Mouse (Mus musculus) hindbrain, postnatal 0 days (tissue): Measurements from ENCODE around the gene Ppp1r1b. TPM values are rescaled to one million over a fixed set of nuclear protein-coding genes. Genes with fewer than 3 reads are reported as not detected.

Source experiments
- ATAC-seq: fragments of 200-750 bp; cut with Nextera tagmentation; 2 replicates; pipeline ENCODE4 v1.8.0; 2017; ENCODE audit warnings: mild to moderate bottlenecking, moderate TSS enrichment, moderate library complexity
- DNase-seq: peaks from one replicate; pipeline ENCODE4 v3.0.0-alpha.2; 2015; ENCODE audit warnings: low spot score
- H3K27ac ChIP-seq: fragments of 300-500 bp; sonication (generic); 2 replicates; pipeline ENCODE4 v1.5.1; 2014; ENCODE audit warnings: mild to moderate bottlenecking
- H3K27me3 ChIP-seq: fragments of 300-500 bp; sonication (generic); 2 replicates; pipeline ENCODE4 v1.6.1; 2014; ENCODE audit warnings: low read length, mixed read lengths; ENCODE audit not compliant: insufficient read depth
- H3K36me3 ChIP-seq: fragments of 300-500 bp; sonication (generic); 2 replicates; pipeline ENCODE4 v1.6.1; 2014; ENCODE audit warnings: low read length, mixed read lengths; ENCODE audit not compliant: insufficient read depth
- H3K4me1 ChIP-seq: fragments of 300-500 bp; sonication (generic); 2 replicates; pipeline ENCODE4 v1.6.1; 2014; ENCODE audit warnings: antibody characterized with exemption, low read length, mixed read lengths; ENCODE audit not compliant: insufficient read depth
- H3K4me2 ChIP-seq: fragments of 300-500 bp; sonication (generic); 2 replicates; pipeline ENCODE4 v1.6.1; 2014; ENCODE audit warnings: low read depth, mild to moderate bottlenecking, low read length, moderate library complexity, mixed read lengths
- H3K4me3 ChIP-seq: fragments of 300-500 bp; sonication (generic); 2 replicates; pipeline ENCODE4 v1.5.1; 2014; ENCODE audit warnings: low read length
- H3K9ac ChIP-seq: fragments of 300-500 bp; sonication (generic); replicated peaks from 2 replicates; pipeline ENCODE4 v1.6.1; 2014; ENCODE audit warnings: mild to moderate bottlenecking, low read length, moderate library complexity, mixed read lengths
- H3K9me3 ChIP-seq: fragments of 300-500 bp; sonication (generic); 2 replicates; pipeline ENCODE4 v1.6.1; 2016; ENCODE audit warnings: low read length, mixed read lengths
- CTCF ChIP-seq: IDR thresholded peaks from 2 replicates; pipeline ENCODE4 v1.5.1; 2016; ENCODE audit warnings: antibody characterized with exemption, control low read depth, low read depth
- WGBS: fragments of 180-500 bp; shearing (Covaris S2); extraction: QIAGEN DNeasy Blood & Tissue Kit; methylation state at CpG from one replicate; pipeline ENCODE4 v1.1.7; 2014; 5-methylcytosine and 5-hydroxymethylcytosine counted together
- polyA plus RNA-seq: library from polyadenylated mRNA; unstranded; fragments of >200 nt; fragmentation: Nextera tagmentation; extraction: Ambion mirVana; gene quantifications from 2 replicates; pipeline ENCODE4 v1.2.1, GENCODE M21; 2015
- total RNA-seq: library from RNA; depleted of rRNA; stranded (reverse); fragments of >200 nt; gene quantifications from 2 replicates; pipeline ENCODE4 v1.2.3, GENCODE M21; 2014; rRNA removed

Gene Ppp1r1b
- total and polyA plus RNA-seq, 2 experiments from 2014 or later = 3.5 to 18.0 TPM

DNA sequence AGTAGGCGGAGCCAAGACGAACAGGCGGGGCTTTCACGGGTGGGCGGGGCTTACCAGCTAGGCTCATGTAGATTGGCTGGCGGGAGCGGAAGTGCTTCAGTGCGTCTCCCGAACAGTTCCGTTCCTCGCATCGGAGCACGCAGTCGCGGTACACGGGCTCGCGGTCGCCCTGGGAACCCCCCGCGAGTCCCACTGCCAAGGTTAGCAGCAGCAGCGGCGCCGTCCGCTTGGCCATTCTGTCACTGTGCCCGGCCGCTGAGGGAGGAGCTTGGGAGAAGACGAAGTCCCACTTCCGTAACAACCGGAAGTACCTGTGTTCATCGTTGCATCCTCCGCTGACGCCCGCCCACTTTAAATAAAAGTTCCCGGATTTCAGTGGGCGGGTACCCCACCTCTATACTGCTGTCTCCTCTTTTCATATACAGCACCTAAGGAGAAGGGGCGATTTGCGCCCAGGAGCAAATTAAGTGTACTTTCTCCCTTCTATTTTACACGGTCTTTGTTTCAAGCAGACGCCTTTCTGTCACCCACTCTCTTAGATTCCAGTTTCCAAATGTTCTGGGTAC is 52.0 kb downstream of the Ppp1r1b start, which contains the start of gene Pgap3:
Gene Pgap3 (minus strand): TSS at position 330 of the 566 bp plus-strand sequence.
- Histone ChIP-seq H3K4me3 (peak within 1 kb of the TSS; percentile 54), H3K4me1 (peaks cover 10% of the 10 kb centered on the region), H3K27me3 (no peaks in the 10 kb centered on the region; the same call in 1 of the 2 replicates), H3K36me3 (no peaks in the 10 kb centered on the region), H3K4me2 (peak within 1 kb of the TSS; percentile 83), H3K9me3 (no peaks in the 10 kb centered on the region), H3K27ac (peak within 1 kb of the TSS; percentile 95), H3K9ac (peak within 1 kb of the TSS; percentile 70)
- ATAC-seq (peak; percentile 96), DNase-seq (peak; percentile 95)
- WGBS = under 1% methylated on average over 40 of the region's 40 CpGs
- no peak for TF ChIP-seq CTCF

DNA sequence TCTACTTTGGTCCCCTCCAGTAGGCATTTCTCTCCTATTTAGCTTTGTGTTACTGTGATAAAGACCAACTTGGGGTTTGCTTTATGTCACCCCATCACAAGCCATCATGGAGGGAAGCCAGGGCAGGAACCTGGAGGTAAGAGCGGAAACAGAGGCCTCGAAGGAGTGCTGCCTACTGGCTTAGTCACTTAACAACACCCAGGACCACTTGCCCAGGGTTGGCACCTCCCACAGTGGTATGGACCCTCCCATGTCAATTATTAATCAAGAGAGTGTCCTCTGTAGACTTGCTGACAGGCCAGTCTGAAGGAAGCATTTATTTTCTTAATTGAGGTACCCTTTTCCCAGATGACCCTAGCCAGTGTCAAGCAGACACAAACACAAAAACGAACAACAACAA is 52.6 kb downstream of the Ppp1r1b start:
- Histone ChIP-seq H3K36me3 (no peaks in the 10 kb centered on the region), H3K9me3 (no peaks in the 10 kb centered on the region), H3K27ac (peak overlapping the region; percentile 95), H3K9ac (peak overlapping the region; percentile 70), H3K4me1 (peaks cover 10% of the 10 kb centered on the region), H3K4me3 (peak overlapping the region; percentile 54), H3K27me3 (no peaks in the 10 kb centered on the region; the same call in 1 of the 2 replicates), H3K4me2 (peak overlapping the region; percentile 83)
- TF ChIP-seq CTCF = no peak
- 56% methylated on average over 3 of the region's 3 CpGs for WGBS
- ATAC-seq (no peak), DNase-seq (no peak)

DNA sequence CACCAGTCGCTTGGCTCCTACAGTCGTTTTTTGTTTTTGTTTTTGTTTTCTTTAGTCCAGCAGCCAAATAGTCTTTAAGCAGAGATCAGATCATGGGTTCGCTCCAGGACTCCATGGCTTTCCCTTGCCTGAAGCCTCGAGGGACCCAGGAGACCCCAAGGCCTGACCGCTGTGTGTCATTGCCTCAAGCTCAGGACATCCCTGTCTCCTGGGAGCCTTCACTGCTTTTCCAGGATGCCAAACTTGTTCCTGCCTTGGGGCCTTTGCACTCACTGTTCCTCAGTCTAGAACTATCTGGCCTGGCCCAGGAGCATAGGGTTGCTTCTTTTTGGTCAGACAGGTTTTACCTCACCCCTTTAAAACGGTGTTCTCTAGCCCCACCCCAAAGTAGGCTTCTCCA is 58.4 kb downstream of the Ppp1r1b start:
- no peak overlapping the region for H3K4me2 ChIP-seq
- TF ChIP-seq CTCF = no peak
- no peaks in the 10 kb centered on the region for H3K4me1 ChIP-seq
- no peak overlapping the region for H3K4me3 ChIP-seq
- 72% methylated on average over 6 of the region's 6 CpGs for WGBS
- H3K27ac ChIP-seq = no peak overlapping the region
- H3K9ac ChIP-seq = no peak overlapping the region
- DNase-seq (no peak), ATAC-seq (no peak)
- no peaks in the 10 kb centered on the region; the same call in 1 of the 2 replicates for H3K27me3 ChIP-seq
- no peaks in the 10 kb centered on the region for H3K9me3 ChIP-seq
- H3K36me3 ChIP-seq = no peaks in the 10 kb centered on the region

Other genes starting within 250 kb of the Ppp1r1b start
- gene Fbxl20, start 198.0 kb upstream of the Ppp1r1b start, total RNA-seq = 15.7 and 20.9 TPM in 2 replicates
- gene Fbxl20, start 198.0 kb upstream of the Ppp1r1b start, polyA plus RNA-seq = 11.9 and 13.0 TPM in 2 replicates
- gene Med1, start 155.1 kb upstream of the Ppp1r1b start, total RNA-seq = 32.7 and 39.5 TPM in 2 replicates
- 48.9 and 49.0 TPM in 2 replicates for gene Med1, start 155.1 kb upstream of the Ppp1r1b start, polyA plus RNA-seq
- 27.4 and 28.5 TPM in 2 replicates for gene Cdk12, start 145.3 kb upstream of the Ppp1r1b start, total RNA-seq
- 5.8 and 6.6 TPM in 2 replicates for gene Cdk12, start 145.3 kb upstream of the Ppp1r1b start, polyA plus RNA-seq
- 87.0 and 93.2 TPM in 2 replicates for gene Neurod2, start 18.8 kb upstream of the Ppp1r1b start, total RNA-seq
- 30.7 and 34.3 TPM in 2 replicates for gene Neurod2, start 18.8 kb upstream of the Ppp1r1b start, polyA plus RNA-seq
- gene Stard3, start 10.0 kb downstream of the Ppp1r1b start, total RNA-seq = 44.0 and 52.4 TPM in 2 replicates
- gene Stard3, start 10.0 kb downstream of the Ppp1r1b start, polyA plus RNA-seq = 28.4 and 31.9 TPM in 2 replicates
- gene Tcap, start 35.4 kb downstream of the Ppp1r1b start, total RNA-seq = 0.26 and 4.4 TPM in 2 replicates
- not detected in 2 replicates for gene Tcap, start 35.4 kb downstream of the Ppp1r1b start, polyA plus RNA-seq
- 1.2 and 5.4 TPM in 2 replicates for gene Pnmt, start 38.0 kb downstream of the Ppp1r1b start, total RNA-seq
- gene Pnmt, start 38.0 kb downstream of the Ppp1r1b start, polyA plus RNA-seq = 5.4 and 5.5 TPM in 2 replicates
- gene Pgap3, start 52.1 kb downstream of the Ppp1r1b start, total RNA-seq = 10.6 and 12.0 TPM in 2 replicates
- 7.8 and 9.2 TPM in 2 replicates for gene Pgap3, start 52.1 kb downstream of the Ppp1r1b start, polyA plus RNA-seq
- gene Erbb2, start 64.1 kb downstream of the Ppp1r1b start, total RNA-seq = 8.0 and 11.7 TPM in 2 replicates
- gene Erbb2, start 64.1 kb downstream of the Ppp1r1b start, polyA plus RNA-seq = 4.9 and 5.1 TPM in 2 replicates
- 70.0 and 73.9 TPM in 2 replicates for gene Mien1, start 90.6 kb downstream of the Ppp1r1b start, total RNA-seq
- gene Mien1, start 90.6 kb downstream of the Ppp1r1b start, polyA plus RNA-seq = 259 and 264 TPM in 2 replicates
- gene Grb7, start 98.0 kb downstream of the Ppp1r1b start, total RNA-seq = 1.5 and 2.7 TPM in 2 replicates
- gene Grb7, start 98.0 kb downstream of the Ppp1r1b start, polyA plus RNA-seq = 1.7 and 2.0 TPM in 2 replicates
- not detected in 2 replicates for gene Ikzf3, start 197.6 kb downstream of the Ppp1r1b start, total RNA-seq
- 0.18 and 0.20 TPM in 2 replicates for gene Ikzf3, start 197.6 kb downstream of the Ppp1r1b start, polyA plus RNA-seq
- gene Zpbp2, start 202.7 kb downstream of the Ppp1r1b start, total RNA-seq = not detected in 2 replicates
- gene Zpbp2, start 202.7 kb downstream of the Ppp1r1b start, polyA plus RNA-seq = 0.42 and 0.45 TPM in 2 replicates
- 103 and 112 TPM in 2 replicates for gene Ormdl3, start 239.0 kb downstream of the Ppp1r1b start, total RNA-seq
- gene Ormdl3, start 239.0 kb downstream of the Ppp1r1b start, polyA plus RNA-seq = 98.8 and 100 TPM in 2 replicates
- not detected in 2 replicates for gene Lrrc3c, start 249.9 kb downstream of the Ppp1r1b start, total RNA-seq
- not detected in 2 replicates for gene Lrrc3c, start 249.9 kb downstream of the Ppp1r1b start, polyA plus RNA-seq